Mouse (Mus musculus) kidney, postnatal 4 days (tissue): ENCODE results near the gene Stra6l.
A peak's percentile ranks its signal among the peaks of the same experiment; 100 is the strongest.

Source experiments
- DNase-seq, 2 experiments: peaks; one replicate each; pipeline ENCODE4 v3.0.0; 2021; ENCODE audit warnings: mixed read lengths in 2 of 2

Stra6l gene

GRCm38 (mm10) chr4:45846263-45846662, 2.2 kb upstream of the Stra6l start:
- DNase-seq: no peak

GRCm38 (mm10) chr4:45848825-45849156, 327 bp downstream of the Stra6l start:
- peak; percentile 22 to 43 for DNase-seq

GRCm38 (mm10) chr4:45849419-45849818, 955 bp downstream of the Stra6l start:
- DNase-seq: no peak

- peak; percentile 47 to 70 for DNase-seq
Measured at GRCm38 (mm10) chr4:45851640-45852051, 3.2 kb downstream of the Stra6l start.

- DNase-seq: no peak
Measured at GRCm38 (mm10) chr4:45853496-45854246, 5.2 kb downstream of the Stra6l start.

- peak; percentile 87 to 88 for DNase-seq
Measured at GRCm38 (mm10) chr4:45855803-45856424, 7.5 kb downstream of the Stra6l start.

GRCm38 (mm10) chr4:45861160-45861559, 12.7 kb downstream of the Stra6l start:
- DNase-seq: no peak

- no peak for DNase-seq
Measured at GRCm38 (mm10) chr4:45867416-45867815, 19.0 kb downstream of the Stra6l start.

GRCm38 (mm10) chr4:45869021-45869815, 20.8 kb downstream of the Stra6l start:
- no peak for DNase-seq

- DNase-seq: no peak
Measured at GRCm38 (mm10) chr4:45872147-45872546, 23.7 kb downstream of the Stra6l start.

GRCm38 (mm10) chr4:45878929-45879328, 30.5 kb downstream of the Stra6l start:
- peak; percentile 44 to 64 for DNase-seq

- no peak for DNase-seq
Measured at GRCm38 (mm10) chr4:45882521-45882920, 34.1 kb downstream of the Stra6l start.

- no peak for DNase-seq
Measured at GRCm38 (mm10) chr4:45883250-45883649, 34.8 kb downstream of the Stra6l start.

- no peak for DNase-seq
Measured at GRCm38 (mm10) chr4:45889487-45889886, 41.0 kb downstream of the Stra6l start.

- peak; percentile 81 to 87 for DNase-seq
Measured at GRCm38 (mm10) chr4:45890066-45890761, 41.8 kb downstream of the Stra6l start, which contains the start of gene Ccdc180. Ccdc180 (plus strand) TSS chr4:45890303.

- peak; percentile 50 to 71 for DNase-seq
Measured at GRCm38 (mm10) chr4:45896425-45897081, 48.1 kb downstream of the Stra6l start.

GRCm38 (mm10) chr4:45898413-45898812, 49.9 kb downstream of the Stra6l start:
- no peak for DNase-seq

GRCm38 (mm10) chr4:45909256-45909655, 60.8 kb downstream of the Stra6l start:
- peak in 1 of 2 experiments; percentile 37 for DNase-seq

GRCm38 (mm10) chr4:45909924-45910323, 61.5 kb downstream of the Stra6l start:
- no peak for DNase-seq

- DNase-seq: no peak
Measured at GRCm38 (mm10) chr4:45911256-45911655, 62.8 kb downstream of the Stra6l start.

GRCm38 (mm10) chr4:45911876-45912275, 63.4 kb downstream of the Stra6l start:
- no peak for DNase-seq

GRCm38 (mm10) chr4:45917091-45917490, 68.6 kb downstream of the Stra6l start:
- DNase-seq: no peak
